Mouse (Mus musculus): ENCODE data around the gene Tcte1. TPM values are rescaled to one million over a fixed set of nuclear protein-coding genes. Genes with fewer than 3 reads are reported as not detected.
A peak's percentile ranks its signal among the peaks of the same experiment; 100 is the strongest.

Gene Tcte1
- polyA plus RNA-seq, 1 experiment from 2014 or later = 0.70 TPM

DNA sequence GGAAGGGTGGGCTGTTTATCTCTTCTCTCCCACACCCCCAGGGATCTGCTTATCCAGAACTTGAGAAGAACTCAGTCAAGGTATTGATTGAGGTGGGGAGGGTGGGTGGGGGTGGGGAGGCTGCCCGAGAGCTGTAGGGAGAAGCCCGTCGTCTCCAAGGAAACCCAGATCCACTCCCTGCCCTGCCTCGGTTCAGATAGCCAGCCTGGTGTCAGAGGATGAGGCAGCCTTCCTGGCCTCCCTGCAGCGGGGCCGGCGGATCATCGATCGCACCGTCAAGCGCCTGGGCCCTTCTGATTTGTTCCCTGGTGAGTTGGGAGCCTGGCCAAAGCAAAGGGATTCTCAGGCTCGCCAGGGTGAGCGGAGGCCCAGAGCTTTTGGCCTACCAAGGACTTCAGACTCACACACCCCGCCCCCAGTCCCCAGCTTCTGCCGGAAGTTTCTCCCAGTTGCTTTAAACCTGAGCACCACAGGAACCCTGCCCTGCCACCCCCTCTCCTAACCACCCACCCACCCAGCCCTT, 8.0 kb upstream of the Tcte1 start:
- no peak overlapping the region for H3K9ac ChIP-seq
- no peaks in the 10 kb centered on the region for H3K4me1 ChIP-seq (ENCODE audit: insufficient read depth)
- no peak overlapping the region for H3K27ac ChIP-seq (ENCODE audit: low read depth)
- H3K36me3 ChIP-seq (ENCODE audit: insufficient read depth) = peaks cover 35% of the 10 kb centered on the region; the same call in 1 of the 2 replicates
- DNase-seq = no peak
- no peaks in the 10 kb centered on the region for H3K27me3 ChIP-seq (ENCODE audit: insufficient read depth, low read length)
- H3K4me2 ChIP-seq = no peak overlapping the region
- H3K4me3 ChIP-seq (ENCODE audit: low read depth, low read length) = no peak overlapping the region
- no peaks in the 10 kb centered on the region for H3K9me3 ChIP-seq (ENCODE audit: low read depth, low read length)
- ATAC-seq (ENCODE audit: insufficient read depth) = no peak
- 48% methylated on average over 15 of the region's 15 CpGs for WGBS
- TF ChIP-seq CTCF (IDR thresholded peaks at IDR 0.05; ENCODE audit: low read depth) = no peak

DNA sequence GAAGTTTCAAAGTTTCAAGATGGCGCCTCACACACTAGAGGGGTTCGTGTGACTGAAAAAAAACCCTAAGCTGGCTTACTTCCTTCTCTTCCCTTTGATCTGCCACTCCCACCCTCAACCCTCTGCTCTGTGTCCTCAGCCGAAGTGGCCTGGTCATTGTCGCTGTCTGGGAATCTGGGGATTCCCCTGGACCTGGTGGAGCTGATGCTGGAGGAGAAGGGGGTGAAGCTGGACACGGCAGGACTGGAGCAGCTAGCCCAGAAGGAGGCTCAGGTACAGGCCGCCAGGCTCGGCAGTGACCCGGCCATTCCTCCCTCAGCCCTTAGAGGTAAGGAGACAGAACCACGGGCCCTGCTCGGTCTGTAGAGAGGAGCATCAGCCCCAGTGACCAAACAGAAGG, 7.4 kb upstream of the Tcte1 start:
- no peak overlapping the region for H3K4me3 ChIP-seq (ENCODE audit: low read depth, low read length)
- TF ChIP-seq CTCF (IDR thresholded peaks at IDR 0.05; ENCODE audit: low read depth) = no peak
- H3K9me3 ChIP-seq (ENCODE audit: low read depth, low read length) = no peaks in the 10 kb centered on the region
- no peaks in the 10 kb centered on the region for H3K4me1 ChIP-seq (ENCODE audit: insufficient read depth)
- H3K4me2 ChIP-seq = no peak overlapping the region
- peaks cover 33% of the 10 kb centered on the region; the same call in 1 of the 2 replicates for H3K36me3 ChIP-seq (ENCODE audit: insufficient read depth)
- DNase-seq = no peak
- 76% methylated on average over 10 of the region's 10 CpGs for WGBS
- ATAC-seq (ENCODE audit: insufficient read depth) = no peak
- no peak overlapping the region for H3K9ac ChIP-seq
- H3K27ac ChIP-seq (ENCODE audit: low read depth) = no peak overlapping the region
- no peaks in the 10 kb centered on the region for H3K27me3 ChIP-seq (ENCODE audit: insufficient read depth, low read length)

DNA sequence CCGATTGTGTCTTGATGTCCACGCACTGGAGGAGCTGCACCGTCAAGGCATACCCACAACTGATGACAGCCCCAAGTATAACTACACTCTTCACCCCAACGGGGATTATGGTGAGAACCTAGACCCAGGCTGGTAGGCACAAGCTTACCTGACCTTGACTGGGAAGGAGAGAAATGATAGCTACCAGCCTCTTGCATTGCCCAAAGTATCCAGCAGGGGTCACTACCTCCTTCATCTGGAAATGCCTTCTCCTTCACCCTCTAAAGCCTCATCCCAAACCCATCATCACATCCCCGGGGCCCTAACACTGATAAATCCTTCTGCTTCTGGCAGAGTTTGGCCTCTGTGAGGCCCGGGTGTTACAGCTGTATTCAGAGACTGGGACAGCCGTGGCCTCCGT, 6.7 kb upstream of the Tcte1 start:
- H3K27ac ChIP-seq (ENCODE audit: low read depth) = no peak overlapping the region

DNA sequence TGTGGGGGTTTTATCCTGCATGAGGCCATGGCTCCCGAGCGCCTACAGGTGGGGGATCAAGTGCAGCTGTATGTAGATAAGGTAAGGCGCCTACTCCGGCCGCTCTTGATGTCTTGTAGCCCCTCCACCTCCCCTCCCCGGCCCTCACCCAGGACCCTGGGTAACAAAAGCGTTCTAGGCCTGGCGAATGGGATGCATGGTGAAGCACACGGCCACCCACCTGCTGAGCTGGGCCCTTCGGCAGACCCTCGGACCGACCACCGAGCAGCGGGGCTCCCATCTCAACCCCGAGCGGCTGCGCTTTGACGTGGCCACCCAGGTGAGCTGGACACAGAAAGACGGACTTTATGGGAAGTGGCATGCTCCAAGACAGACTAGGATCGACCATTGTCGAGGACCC, 6.1 kb upstream of the Tcte1 start:
- whole genome bisulfite sequencing = 91% methylated on average over 21 of the region's 21 CpGs
- H3K36me3 ChIP-seq (ENCODE audit: insufficient read depth) = 0 out of 2 replicates have a peak, but pooled peaks cover 28% of the 10 kb centered on the region
- no peaks in the 10 kb centered on the region for H3K27me3 ChIP-seq (ENCODE audit: insufficient read depth, low read length)
- no peak overlapping the region for H3K9ac ChIP-seq
- no peak overlapping the region for H3K27ac ChIP-seq (ENCODE audit: low read depth)
- H3K4me3 ChIP-seq (ENCODE audit: low read depth, low read length) = no peak overlapping the region
- no peak for TF ChIP-seq CTCF (IDR thresholded peaks at IDR 0.05; ENCODE audit: low read depth)
- no peak for DNase-seq
- no peaks in the 10 kb centered on the region for H3K4me1 ChIP-seq (ENCODE audit: insufficient read depth)
- ATAC-seq (ENCODE audit: insufficient read depth) = no peak; the same call in 1 of the 2 replicates
- no peak overlapping the region for H3K4me2 ChIP-seq
- H3K9me3 ChIP-seq (ENCODE audit: low read depth, low read length) = no peaks in the 10 kb centered on the region

More for the DNA sequence above, 6.7 kb upstream of the Tcte1 start:
- Histone ChIP-seq H3K36me3 (ENCODE audit: insufficient read depth) (0 out of 2 replicates have a peak, but pooled peaks cover 29% of the 10 kb centered on the region), H3K9me3 (ENCODE audit: low read depth, low read length) (no peaks in the 10 kb centered on the region), H3K4me2 (no peak overlapping the region), H3K4me3 (ENCODE audit: low read depth, low read length) (no peak overlapping the region), H3K27me3 (ENCODE audit: insufficient read depth, low read length) (no peaks in the 10 kb centered on the region), H3K9ac (no peak overlapping the region), H3K4me1 (ENCODE audit: insufficient read depth) (no peaks in the 10 kb centered on the region)
- WGBS = 44% methylated on average over 8 of the region's 8 CpGs
- ATAC-seq (ENCODE audit: insufficient read depth) (peak; percentile 50; the same call in 1 of the 2 replicates), DNase-seq (peak; percentile 87)
- peak; percentile 92 for TF ChIP-seq CTCF (IDR thresholded peaks at IDR 0.05; ENCODE audit: low read depth)

DNA sequence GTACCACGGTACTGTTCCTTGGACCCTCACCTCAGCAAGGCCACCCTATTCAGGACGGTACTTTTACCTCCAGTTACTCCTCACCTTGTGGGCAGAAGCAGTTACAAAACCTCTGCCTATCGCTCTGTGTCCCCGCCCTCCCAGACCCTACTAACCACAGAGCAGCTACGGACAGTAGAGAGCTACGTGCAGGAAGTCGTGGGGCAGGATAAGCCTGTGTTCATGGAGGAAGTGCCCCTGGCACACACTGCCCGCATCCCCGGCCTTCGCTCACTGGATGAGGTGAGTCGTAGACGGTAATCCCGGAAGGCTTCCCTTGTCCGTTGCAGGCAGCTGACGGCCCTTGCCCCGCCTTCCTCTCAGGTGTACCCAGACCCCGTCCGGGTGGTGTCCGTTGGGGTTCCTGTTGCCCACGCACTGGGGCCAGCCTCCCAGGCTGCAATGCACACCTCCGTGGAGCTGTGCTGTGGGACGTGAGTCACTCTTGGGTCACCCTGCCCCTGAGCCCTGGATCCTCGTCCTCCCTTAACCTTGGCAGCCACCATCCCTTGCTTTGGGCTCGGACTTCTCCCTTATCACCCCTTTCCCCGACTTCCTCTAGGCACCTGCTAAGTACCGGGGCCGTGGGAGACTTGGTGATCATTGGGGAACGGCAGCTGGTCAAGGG, 5.6 kb upstream of the Tcte1 start:
- 0 out of 2 replicates have a peak, but pooled peaks cover 28% of the 10 kb centered on the region for H3K36me3 ChIP-seq (ENCODE audit: insufficient read depth)
- no peak for DNase-seq

DNA sequence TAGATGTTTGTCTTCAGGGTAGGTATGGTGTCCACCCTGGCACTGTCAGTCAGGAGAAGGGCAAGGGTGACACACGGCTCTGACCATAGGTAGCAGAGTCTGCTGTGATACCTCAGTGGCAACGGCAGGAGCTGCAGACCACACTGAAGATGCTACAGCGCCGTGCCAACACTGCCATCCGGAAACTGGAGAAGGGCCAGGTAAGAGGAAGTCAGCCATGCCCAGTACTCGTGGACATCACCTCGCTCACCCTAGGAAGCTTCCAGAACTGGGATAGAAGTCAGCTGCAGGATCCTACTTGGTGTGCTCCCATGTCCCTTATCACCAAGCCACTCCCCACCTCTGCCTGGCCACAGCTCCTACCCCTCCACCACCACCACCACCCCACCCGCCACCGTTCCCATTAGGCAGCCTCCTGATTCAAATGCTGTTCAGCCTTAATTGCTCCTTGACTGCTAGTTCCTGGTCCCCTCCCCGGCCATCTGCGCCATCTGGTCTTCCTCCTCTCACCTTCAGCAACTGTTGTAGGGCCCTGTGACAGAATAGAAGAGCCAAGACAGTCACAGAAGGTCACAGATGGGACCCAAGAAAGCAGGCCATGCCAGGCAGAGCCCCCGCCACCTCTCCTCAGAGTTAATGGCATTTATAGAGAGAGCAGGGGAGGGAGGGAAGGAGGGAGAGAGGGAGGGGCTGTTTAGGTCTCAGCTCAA, 4.3 kb upstream of the Tcte1 start:
- Histone ChIP-seq H3K36me3 (ENCODE audit: insufficient read depth) (0 out of 2 replicates have a peak, but pooled peaks cover 28% of the 10 kb centered on the region), H3K9me3 (ENCODE audit: low read depth, low read length) (no peaks in the 10 kb centered on the region), H3K9ac (no peak overlapping the region), H3K27me3 (ENCODE audit: insufficient read depth, low read length) (no peaks in the 10 kb centered on the region), H3K4me3 (ENCODE audit: low read depth, low read length) (no peak overlapping the region), H3K4me1 (ENCODE audit: insufficient read depth) (no peaks in the 10 kb centered on the region), H3K4me2 (no peak overlapping the region), H3K27ac (ENCODE audit: low read depth) (no peak overlapping the region)
- no peak for ATAC-seq (ENCODE audit: insufficient read depth)
- 79% methylated on average over 12 of the region's 12 CpGs for WGBS
- no peak for TF ChIP-seq CTCF (IDR thresholded peaks at IDR 0.05; ENCODE audit: low read depth)
- no peak for DNase-seq

More for the DNA sequence above, 5.6 kb upstream of the Tcte1 start:
- H3K4me1 ChIP-seq (ENCODE audit: insufficient read depth) = no peaks in the 10 kb centered on the region
- no peak for ATAC-seq (ENCODE audit: insufficient read depth)
- no peak overlapping the region for H3K4me3 ChIP-seq (ENCODE audit: low read depth, low read length)
- H3K27ac ChIP-seq (ENCODE audit: low read depth) = no peak overlapping the region
- 90% methylated on average over 28 of the region's 28 CpGs for WGBS
- H3K27me3 ChIP-seq (ENCODE audit: insufficient read depth, low read length) = no peaks in the 10 kb centered on the region
- H3K4me2 ChIP-seq = no peak overlapping the region
- no peak for TF ChIP-seq CTCF (IDR thresholded peaks at IDR 0.05; ENCODE audit: low read depth)
- H3K9me3 ChIP-seq (ENCODE audit: low read depth, low read length) = no peaks in the 10 kb centered on the region
- no peak overlapping the region for H3K9ac ChIP-seq

DNA sequence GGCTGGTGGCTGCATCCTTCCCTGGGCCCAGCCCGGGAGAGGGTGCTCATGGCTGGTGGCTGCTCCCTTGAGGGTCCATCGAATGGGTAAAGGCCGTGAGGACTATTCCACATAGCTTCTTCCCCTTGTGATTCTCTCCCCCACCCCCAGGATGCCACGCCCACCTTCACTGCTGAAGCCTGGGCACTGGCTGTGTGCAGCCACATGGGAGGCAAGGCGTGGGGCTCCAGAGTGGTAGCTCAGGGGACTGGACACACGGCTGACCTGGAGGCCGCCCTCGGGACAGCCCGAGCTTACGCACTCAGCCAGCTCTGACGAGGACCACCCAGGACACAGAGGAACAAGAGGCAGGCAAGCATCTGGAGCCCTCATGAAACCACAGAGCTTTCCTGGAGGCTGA, 3.1 kb upstream of the Tcte1 start:
- Histone ChIP-seq H3K36me3 (ENCODE audit: insufficient read depth) (0 out of 2 replicates have a peak, but pooled peaks cover 28% of the 10 kb centered on the region), H3K27me3 (ENCODE audit: insufficient read depth, low read length) (no peaks in the 10 kb centered on the region), H3K9me3 (ENCODE audit: low read depth, low read length) (no peaks in the 10 kb centered on the region), H3K4me1 (ENCODE audit: insufficient read depth) (no peaks in the 10 kb centered on the region), H3K27ac (ENCODE audit: low read depth) (no peak overlapping the region), H3K9ac (no peak overlapping the region), H3K4me2 (no peak overlapping the region), H3K4me3 (ENCODE audit: low read depth, low read length) (no peak overlapping the region)
- ATAC-seq (ENCODE audit: insufficient read depth) (no peak), DNase-seq (no peak)
- WGBS = 80% methylated on average over 11 of the region's 11 CpGs
- no peak for TF ChIP-seq CTCF (IDR thresholded peaks at IDR 0.05; ENCODE audit: low read depth)

All from lung, embryonic 14.5 days (tissue).